Mouse (Mus musculus) embryonic facial prominence, embryonic 14.5 days (tissue): ENCODE measurements at regions not wholly inside any gene's neighbourhood (a gene's known extent, or its start where the extent isn't known, plus 50 kb on each side); places are given as distances from the start of the nearest gene placed in this dataset.
A peak's percentile ranks its signal among the peaks of the same experiment; 100 is the strongest.

Experiments
- ATAC-seq: fragments of 200-750 bp; cut with Nextera tagmentation; 2 replicates; pipeline ENCODE4 v1.8.0; 2017; ENCODE audit warnings: low read depth, moderate number of reproducible peaks, moderate TSS enrichment
- DNase-seq: peaks from one replicate; pipeline ENCODE4 v3.0.0-alpha.2; 2015; ENCODE audit warnings: low spot score
- H3K27ac ChIP-seq: fragments of 300-500 bp; sonication (generic); replicated peaks from 2 replicates; pipeline ENCODE4 v1.5.1; 2014; ENCODE audit warnings: low read depth, mild to moderate bottlenecking, low read length, moderate library complexity
- H3K27me3 ChIP-seq: fragments of 300-500 bp; sonication (generic); replicated peaks from 2 replicates; pipeline ENCODE4 v1.6.1; 2014; ENCODE audit warnings: low read length; ENCODE audit not compliant: control insufficient read depth, insufficient read depth
- H3K36me3 ChIP-seq: fragments of 300-500 bp; sonication (generic); 2 replicates; pipeline ENCODE4 v1.6.1; 2014; ENCODE audit warnings: low read length, mixed read lengths; ENCODE audit not compliant: control insufficient read depth, insufficient read depth
- H3K4me1 ChIP-seq: fragments of 300-500 bp; sonication (generic); 2 replicates; pipeline ENCODE4 v1.6.1; 2014; ENCODE audit warnings: antibody characterized with exemption, low read length; ENCODE audit not compliant: control insufficient read depth, insufficient read depth
- H3K4me2 ChIP-seq: fragments of 300-500 bp; sonication (generic); 2 replicates; pipeline ENCODE4 v1.6.1; 2014; ENCODE audit warnings: low read depth, mild to moderate bottlenecking, low read length, moderate library complexity, mixed read lengths
- H3K4me3 ChIP-seq: fragments of 300-500 bp; sonication (generic); 2 replicates; pipeline ENCODE4 v1.5.1; 2014; ENCODE audit warnings: low read depth, mild to moderate bottlenecking, low read length
- H3K9ac ChIP-seq: fragments of 300-500 bp; sonication (generic); 2 replicates; pipeline ENCODE4 v1.6.1; 2014; ENCODE audit warnings: low read depth, mild to moderate bottlenecking, low read length, moderate library complexity, mixed read lengths
- H3K9me3 ChIP-seq: fragments of 300-500 bp; sonication (generic); 2 replicates; pipeline ENCODE4 v1.6.1; 2016; ENCODE audit warnings: low read length; ENCODE audit not compliant: control insufficient read depth
- WGBS: fragments of 180-500 bp; shearing (Covaris S2); extraction: QIAGEN DNeasy Blood & Tissue Kit; methylation state at CpG from one replicate; pipeline ENCODE4 v1.1.7; 2014; 5-methylcytosine and 5-hydroxymethylcytosine counted together

DNA sequence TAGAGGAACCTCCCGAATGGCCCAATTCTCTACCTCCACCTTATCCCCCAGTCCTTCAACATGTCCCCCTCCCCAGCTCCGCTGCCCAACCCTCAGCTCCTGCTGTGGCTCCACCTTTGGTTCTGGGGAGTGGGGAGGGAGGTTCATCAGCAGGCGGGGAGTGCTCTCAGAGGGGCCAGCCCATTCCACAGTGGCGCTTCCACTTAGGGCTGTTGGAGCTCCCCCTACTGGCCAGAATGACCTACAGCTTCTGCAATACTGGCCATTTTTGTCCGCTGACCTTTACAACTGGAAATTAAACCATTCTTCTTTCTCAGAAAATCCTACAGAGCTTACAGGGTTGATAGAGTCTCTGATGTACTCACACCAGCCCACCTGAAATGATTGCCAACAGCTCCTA lies 508.0 kb upstream of the Klhl4 start:
- ATAC-seq (no peak), DNase-seq (no peak)
- no peak overlapping the region for H3K9ac ChIP-seq
- 88% methylated on average over 5 of the region's 5 CpGs for WGBS
- no peak overlapping the region for H3K4me2 ChIP-seq
- no peaks in the 10 kb centered on the region for H3K36me3 ChIP-seq
- no peak overlapping the region for H3K27ac ChIP-seq
- H3K4me3 ChIP-seq: no peak overlapping the region
- no peaks in the 10 kb centered on the region for H3K4me1 ChIP-seq
- no peaks in the 10 kb centered on the region for H3K27me3 ChIP-seq
- 0 out of 2 replicates have a peak, but pooled peaks cover 3% of the 10 kb centered on the region for H3K9me3 ChIP-seq

DNA sequence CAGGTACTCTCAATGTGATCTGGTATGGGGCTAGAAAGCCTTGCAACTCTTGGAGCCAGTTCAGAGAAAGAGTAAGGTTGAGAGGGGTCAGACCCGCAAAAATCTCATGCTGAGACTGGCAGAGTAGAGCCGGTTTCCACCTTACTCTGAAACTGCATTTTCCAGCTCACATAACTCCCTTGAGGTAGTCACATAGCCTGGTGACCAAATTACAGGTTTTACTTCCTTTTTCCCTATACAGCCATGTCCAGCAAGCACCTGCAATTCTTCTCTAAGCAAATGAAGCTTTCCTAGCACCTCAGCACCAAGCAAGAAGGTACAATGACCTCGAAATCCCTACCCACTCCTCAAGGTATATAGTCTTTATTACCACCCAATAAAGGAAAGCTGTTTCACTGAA lies 481.0 kb upstream of the Klhl4 start:
- no peaks in the 10 kb centered on the region for H3K36me3 ChIP-seq
- no peak overlapping the region for H3K27ac ChIP-seq
- no peak for ATAC-seq
- H3K4me1 ChIP-seq: no peaks in the 10 kb centered on the region
- no peak overlapping the region for H3K9ac ChIP-seq
- H3K27me3 ChIP-seq: no peaks in the 10 kb centered on the region
- no peak overlapping the region for H3K4me3 ChIP-seq
- DNase-seq: no peak
- WGBS: 76% methylated on average over 3 of the region's 3 CpGs
- H3K4me2 ChIP-seq: no peak overlapping the region
- no peaks in the 10 kb centered on the region for H3K9me3 ChIP-seq

DNA sequence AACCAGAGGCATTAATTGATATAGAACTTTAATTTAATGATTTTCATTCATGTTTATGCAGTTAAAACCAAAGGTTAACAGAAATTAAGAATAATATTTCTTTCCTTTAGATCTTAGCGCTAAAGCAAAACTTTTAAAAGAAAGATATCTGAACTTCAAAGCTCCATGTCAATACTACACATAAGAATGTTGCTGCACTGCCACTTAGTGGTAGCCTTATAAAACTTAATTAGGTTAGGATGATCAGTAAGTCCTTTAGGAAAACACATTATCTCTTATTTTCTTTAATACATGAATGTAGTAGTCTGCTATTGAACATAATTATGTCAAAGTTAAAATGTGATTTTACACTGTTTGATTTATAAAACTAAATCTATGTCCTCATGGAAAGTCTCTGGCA lies 432.9 kb upstream of the Klhl4 start:
- no peak overlapping the region for H3K9ac ChIP-seq
- H3K9me3 ChIP-seq: no peaks in the 10 kb centered on the region
- no peak overlapping the region for H3K4me3 ChIP-seq
- no peak overlapping the region for H3K27ac ChIP-seq
- no peaks in the 10 kb centered on the region for H3K36me3 ChIP-seq
- ATAC-seq (no peak), DNase-seq (peak; percentile 17)
- no peak overlapping the region for H3K4me2 ChIP-seq
- H3K4me1 ChIP-seq: no peaks in the 10 kb centered on the region
- 33% methylated on average over 1 of the region's 1 CpGs for WGBS
- H3K27me3 ChIP-seq: no peaks in the 10 kb centered on the region
